25 mouse cellular contexts compared by ENCODE assay signal in the genomic region with DNA sequence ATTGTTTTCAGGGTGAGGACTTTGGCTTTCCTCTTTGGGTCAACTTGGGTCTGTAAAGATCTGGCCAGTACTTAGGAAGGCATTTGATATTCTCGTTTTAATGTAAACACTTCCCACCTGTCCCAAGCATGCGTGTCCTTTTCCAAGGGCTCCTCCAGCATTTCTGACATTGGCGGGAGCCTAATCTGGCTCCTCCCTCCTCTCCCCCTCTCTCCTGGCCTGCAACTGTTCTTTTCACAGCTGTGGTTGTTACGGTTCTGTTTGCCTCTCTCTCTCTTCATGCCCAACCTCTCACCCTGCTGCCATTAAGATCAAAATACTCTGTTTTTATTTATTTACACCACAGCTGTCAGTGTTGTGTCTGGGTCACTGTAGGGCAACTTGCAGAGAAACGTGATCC.
DNase-seq lines count a peak whose midpoint lies in the region; ATAC-seq lines count a peak whose summit lies in the region.
"Had no signal": no experiment of that assay in that cellular context is flagged by ENCODE, and none has a peak within 500 bp of the region (broad histone marks: within the 10 kb centered on the region; RNA-seq: fewer than 3 reads in every experiment).

No protein-coding gene starts in this region.

- WGBS in embryonic facial prominence, embryonic 14.5 days, result 46% methylated on average over 5 of the region's 5 CpGs
- 58% methylated on average over 5 of the region's 5 CpGs for WGBS in embryonic facial prominence, embryonic 10.5 days
- 50% methylated on average over 5 of the region's 5 CpGs for WGBS in limb, embryonic 11.5 days
- 53% methylated on average over 5 of the region's 5 CpGs for WGBS in limb, embryonic 10.5 days
- 39% methylated on average over 5 of the region's 5 CpGs for WGBS in limb, embryonic 13.5 days

- no peaks in the 10 kb centered on the region for H3K9me3 ChIP-seq in embryonic facial prominence, embryonic 14.5 days (ENCODE audit: control insufficient read depth, low read length)
- H3K9me3 ChIP-seq in embryonic facial prominence, embryonic 10.5 days, result no peaks in the 10 kb centered on the region
- no peaks in the 10 kb centered on the region for H3K9me3 ChIP-seq in limb, embryonic 11.5 days (ENCODE audit: control insufficient read depth, low read length)
- H3K9me3 ChIP-seq in limb, embryonic 10.5 days (replicated peaks), result no peaks in the 10 kb centered on the region
- no peaks in the 10 kb centered on the region for H3K9me3 ChIP-seq in limb, embryonic 13.5 days
- H3K9me3 ChIP-seq: embryonic facial prominence, embryonic 15.5 days; heart, embryonic 13.5 days; hindbrain, embryonic 10.5 days; hindbrain, embryonic 13.5 days had no signal

- H3K4me2 ChIP-seq in embryonic facial prominence, embryonic 14.5 days (ENCODE audit: low read depth, low read length), result no peak overlapping the region
- H3K4me2 ChIP-seq in limb, embryonic 11.5 days (ENCODE audit: low read depth, severe bottlenecking), result no peak overlapping the region
- no peak overlapping the region for H3K4me2 ChIP-seq in limb, embryonic 13.5 days (replicated peaks)
- H3K4me2 ChIP-seq: embryonic facial prominence, embryonic 15.5 days; heart, embryonic 13.5 days; hindbrain, embryonic 13.5 days had no signal

- peaks cover 12% of the 10 kb centered on the region for H3K4me1 ChIP-seq in embryonic facial prominence, embryonic 14.5 days (ENCODE audit: control insufficient read depth, insufficient read depth, low read length)
- peaks cover 7% of the 10 kb centered on the region for H3K4me1 ChIP-seq in embryonic facial prominence, embryonic 10.5 days
- peaks cover 4% of the 10 kb centered on the region for H3K4me1 ChIP-seq in limb, embryonic 11.5 days (ENCODE audit: control insufficient read depth, insufficient read depth, low read length)
- H3K4me1 ChIP-seq in limb, embryonic 10.5 days, result peaks cover 9% of the 10 kb centered on the region
- peaks cover 15% of the 10 kb centered on the region for H3K4me1 ChIP-seq in limb, embryonic 13.5 days

- ATAC-seq in embryonic facial prominence, embryonic 14.5 days (ENCODE audit: low read depth), result 0 out of 2 replicates have a peak, but pooled peaks have one; percentile 33
- peak; percentile 35; the same call in 1 of the 2 replicates for ATAC-seq in limb, embryonic 11.5 days (ENCODE audit: insufficient number of reproducible peaks, low FRiP score, low TSS enrichment, low read depth)
- peak; percentile 33; the same call in 1 of the 2 replicates for ATAC-seq in limb, embryonic 13.5 days (ENCODE audit: low FRiP score, low read depth)
- ATAC-seq: activated CD4-positive, CD25-positive, alpha-beta regulatory T cell, adult 4 months; forebrain, embryonic 14.5 days; forebrain, postnatal 0 days; hindbrain, embryonic 16.5 days had no signal

- H3K27ac ChIP-seq in embryonic facial prominence, embryonic 14.5 days (replicated peaks; ENCODE audit: low read depth, low read length), result no peak overlapping the region
- H3K27ac ChIP-seq in embryonic facial prominence, embryonic 10.5 days (replicated peaks), result no peak overlapping the region
- no peak overlapping the region for H3K27ac ChIP-seq in limb, embryonic 11.5 days (replicated peaks; ENCODE audit: low read depth, low read length)
- H3K27ac ChIP-seq in limb, embryonic 10.5 days, result no peak overlapping the region
- no peak overlapping the region for H3K27ac ChIP-seq in limb, embryonic 13.5 days
- H3K27ac ChIP-seq: embryonic facial prominence, embryonic 15.5 days; gastrocnemius, adult 2 months; heart, embryonic 13.5 days; hindbrain, embryonic 10.5 days; hindbrain, embryonic 13.5 days had no signal

- no peak overlapping the region for H3K9ac ChIP-seq in embryonic facial prominence, embryonic 14.5 days (ENCODE audit: low read depth, low read length)
- H3K9ac ChIP-seq in limb, embryonic 11.5 days (ENCODE audit: low read length), result no peak overlapping the region
- no peak overlapping the region for H3K9ac ChIP-seq in limb, embryonic 13.5 days
- H3K9ac ChIP-seq: embryonic facial prominence, embryonic 15.5 days; forebrain, postnatal 0 days; heart, embryonic 13.5 days; hindbrain, embryonic 13.5 days had no signal

- peak; percentile 37 for DNase-seq in embryonic facial prominence, embryonic 14.5 days (ENCODE audit: low spot score)
- no peak for DNase-seq in embryonic facial prominence, embryonic 10.5 days (ENCODE audit: low spot score)
- no peak for DNase-seq in limb, embryonic 11.5 days (ENCODE audit: low spot score)
- DNase-seq in limb, embryonic 10.5 days (ENCODE audit: low spot score), result no peak
- DNase-seq in right cerebral cortex, postnatal 10 days (ENCODE audit: low spot score in 2 of 2), result no peak
- DNase-seq: adrenal gland, adult 8-10 months; adrenal gland, postnatal 25 days; cerebellum, adult 11-12 months; cerebellum, adult 8-10 months; cerebellum, postnatal 10 days; cerebellum, postnatal 36 days; embryo, embryonic 11 days; forebrain, postnatal 0 days; gastrocnemius, adult 2 months; gastrocnemius, postnatal 14 days; heart, adult 11 months; heart, postnatal 36 days had no signal

- no peaks in the 10 kb centered on the region for H3K36me3 ChIP-seq in embryonic facial prominence, embryonic 14.5 days (ENCODE audit: control insufficient read depth, insufficient read depth, low read length)
- no peaks in the 10 kb centered on the region for H3K36me3 ChIP-seq in embryonic facial prominence, embryonic 10.5 days (replicated peaks)
- H3K36me3 ChIP-seq in limb, embryonic 11.5 days (ENCODE audit: control insufficient read depth, insufficient read depth, low read length), result no peaks in the 10 kb centered on the region
- no peaks in the 10 kb centered on the region for H3K36me3 ChIP-seq in limb, embryonic 10.5 days
- no peaks in the 10 kb centered on the region for H3K36me3 ChIP-seq in limb, embryonic 13.5 days
- H3K36me3 ChIP-seq: embryonic facial prominence, embryonic 15.5 days; heart, embryonic 13.5 days; hindbrain, embryonic 10.5 days; hindbrain, embryonic 13.5 days had no signal

- H3K4me3 ChIP-seq in embryonic facial prominence, embryonic 14.5 days (ENCODE audit: low read depth, low read length), result no peak overlapping the region
- H3K4me3 ChIP-seq in embryonic facial prominence, embryonic 10.5 days, result no peak overlapping the region
- no peak overlapping the region for H3K4me3 ChIP-seq in limb, embryonic 11.5 days (ENCODE audit: low read depth, low read length)
- no peak overlapping the region for H3K4me3 ChIP-seq in limb, embryonic 10.5 days
- H3K4me3 ChIP-seq in limb, embryonic 13.5 days, result no peak overlapping the region
- H3K4me3 ChIP-seq: embryonic facial prominence, embryonic 15.5 days; gastrocnemius, adult 2 months; heart, embryonic 13.5 days; hindbrain, embryonic 10.5 days; hindbrain, embryonic 13.5 days had no signal

- no peaks in the 10 kb centered on the region for H3K27me3 ChIP-seq in embryonic facial prominence, embryonic 14.5 days (replicated peaks; ENCODE audit: control insufficient read depth, insufficient read depth, low read length)
- no peaks in the 10 kb centered on the region for H3K27me3 ChIP-seq in embryonic facial prominence, embryonic 10.5 days (replicated peaks; ENCODE audit: low read depth, poor library complexity, severe bottlenecking)
- no peaks in the 10 kb centered on the region for H3K27me3 ChIP-seq in limb, embryonic 11.5 days (ENCODE audit: control insufficient read depth, insufficient read depth, low read length)
- no peaks in the 10 kb centered on the region for H3K27me3 ChIP-seq in limb, embryonic 10.5 days (ENCODE audit: low read depth, poor library complexity, severe bottlenecking)
- H3K27me3 ChIP-seq in limb, embryonic 13.5 days, result no peaks in the 10 kb centered on the region
- H3K27me3 ChIP-seq: embryonic facial prominence, embryonic 15.5 days; heart, embryonic 13.5 days; hindbrain, embryonic 13.5 days had no signal
